Mouse (Mus musculus) G1E (cell line): ENCODE results near the gene Rnf39.

Source experiments
- CTCF ChIP-seq: IDR thresholded peaks from 2 replicates; pipeline ENCODE4 v1.5.1; 2012; ENCODE audit warnings: low read depth, low read length, inconsistent platforms, mixed read lengths
- GATA1 ChIP-seq: IDR thresholded peaks from 2 replicates; pipeline ENCODE4 v1.6.1; 2012; ENCODE audit warnings: borderline replicate concordance, low read length, inconsistent platforms, mixed read lengths
- TAL1 ChIP-seq: conservative IDR thresholded peaks from 2 replicates; pipeline ENCODE4 v1.6.1; 2012; ENCODE audit warnings: low read depth, low read length, inconsistent platforms, mixed read lengths

DNA sequence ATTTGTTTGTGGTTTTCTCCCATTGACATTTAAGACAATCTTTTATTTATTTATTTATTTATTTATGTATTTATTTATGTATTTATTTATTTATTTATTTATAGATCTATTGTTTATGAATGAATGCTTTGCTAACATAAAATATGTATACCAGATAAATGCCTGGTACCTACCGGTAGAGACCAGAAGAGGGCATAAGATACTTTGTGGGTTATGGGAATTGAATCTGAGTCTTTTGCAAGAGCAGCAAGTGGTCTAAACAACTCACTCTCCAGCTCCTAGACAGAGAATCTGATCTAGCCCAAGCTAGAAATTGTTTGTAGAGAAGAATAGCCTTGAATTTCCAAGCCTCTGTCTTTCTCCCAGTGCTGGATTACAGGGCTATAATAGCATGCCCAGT is 42.0 kb upstream of the Rnf39 start:
- TF ChIP-seq GATA1 (no peak), TAL1 (no peak), CTCF (no peak)
